Mouse (Mus musculus): Measurements from ENCODE around the gene Rnf130. TPM values are rescaled to one million over a fixed set of nuclear protein-coding genes. Genes with fewer than 3 reads are reported as not detected.

The Rnf130 gene
- polyA plus RNA-seq, 2 experiments, result 16.0 to 36.3 TPM

DNA sequence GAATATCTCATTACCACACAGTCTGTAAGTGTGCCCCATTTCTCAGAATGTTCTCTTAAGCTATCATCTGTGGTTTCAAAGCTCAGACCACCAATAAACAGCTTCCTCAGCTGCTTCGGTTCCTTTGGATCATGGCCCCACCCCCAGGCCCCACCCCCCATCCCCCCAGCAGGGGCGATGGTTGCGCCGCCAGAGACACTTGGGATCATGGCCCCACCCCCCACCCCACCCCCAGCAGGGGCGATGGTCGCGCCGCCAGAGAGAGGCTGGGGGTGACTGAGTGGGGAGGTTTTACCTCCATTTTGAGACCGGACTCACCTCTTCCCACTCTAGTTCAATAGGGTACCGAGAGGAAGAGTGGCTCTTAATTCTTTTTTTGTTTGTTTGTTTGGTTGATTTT, 102.6 kb downstream of the Rnf130 start:
- Histone ChIP-seq H3K4me3 (ENCODE audit: insufficient read depth in 1 of 2, low read depth in 2 of 2, low read length in 2 of 2) (peak overlapping the region in 1 of 2 experiments; percentile 37; a peak in 2 of 4 replicates), H3K4me2 (ENCODE audit: low read depth) (peak overlapping the region; percentile 71), H3K9ac (replicated peaks) (peak overlapping the region; percentile 54; the same call in 1 of the 2 replicates), H3K27ac (no peak overlapping the region), H3K27me3 (ENCODE audit: control insufficient read depth, insufficient read depth, low read length) (no peaks in the 10 kb centered on the region), H3K4me1 (replicated peaks; ENCODE audit: control insufficient read depth in 2 of 2, insufficient read depth in 2 of 2, low read length in 1 of 2) (peaks cover 5% of the 10 kb centered on the region in 2 experiments; a peak in 2 of 4 replicates), H3K36me3 (replicated peaks; ENCODE audit: control insufficient read depth, insufficient read depth, low read depth) (no peaks in the 10 kb centered on the region), H3K9me3 (ENCODE audit: control insufficient read depth, low read length) (no peaks in the 10 kb centered on the region)
- ATAC-seq (ENCODE audit: insufficient read depth) (no peak), DNase-seq (ENCODE audit: low read depth in 3 of 3, low spot score in 3 of 3) (no peak)
- TF ChIP-seq EP300 (IDR thresholded peaks at IDR 0.05; ENCODE audit: low read depth) (no peak), CTCF (IDR thresholded peaks at IDR 0.05; ENCODE audit: low read depth) (no peak)
- WGBS (ENCODE audit: insufficient replicate concordance), result 3% methylated on average over 10 of the region's 10 CpGs

DNA sequence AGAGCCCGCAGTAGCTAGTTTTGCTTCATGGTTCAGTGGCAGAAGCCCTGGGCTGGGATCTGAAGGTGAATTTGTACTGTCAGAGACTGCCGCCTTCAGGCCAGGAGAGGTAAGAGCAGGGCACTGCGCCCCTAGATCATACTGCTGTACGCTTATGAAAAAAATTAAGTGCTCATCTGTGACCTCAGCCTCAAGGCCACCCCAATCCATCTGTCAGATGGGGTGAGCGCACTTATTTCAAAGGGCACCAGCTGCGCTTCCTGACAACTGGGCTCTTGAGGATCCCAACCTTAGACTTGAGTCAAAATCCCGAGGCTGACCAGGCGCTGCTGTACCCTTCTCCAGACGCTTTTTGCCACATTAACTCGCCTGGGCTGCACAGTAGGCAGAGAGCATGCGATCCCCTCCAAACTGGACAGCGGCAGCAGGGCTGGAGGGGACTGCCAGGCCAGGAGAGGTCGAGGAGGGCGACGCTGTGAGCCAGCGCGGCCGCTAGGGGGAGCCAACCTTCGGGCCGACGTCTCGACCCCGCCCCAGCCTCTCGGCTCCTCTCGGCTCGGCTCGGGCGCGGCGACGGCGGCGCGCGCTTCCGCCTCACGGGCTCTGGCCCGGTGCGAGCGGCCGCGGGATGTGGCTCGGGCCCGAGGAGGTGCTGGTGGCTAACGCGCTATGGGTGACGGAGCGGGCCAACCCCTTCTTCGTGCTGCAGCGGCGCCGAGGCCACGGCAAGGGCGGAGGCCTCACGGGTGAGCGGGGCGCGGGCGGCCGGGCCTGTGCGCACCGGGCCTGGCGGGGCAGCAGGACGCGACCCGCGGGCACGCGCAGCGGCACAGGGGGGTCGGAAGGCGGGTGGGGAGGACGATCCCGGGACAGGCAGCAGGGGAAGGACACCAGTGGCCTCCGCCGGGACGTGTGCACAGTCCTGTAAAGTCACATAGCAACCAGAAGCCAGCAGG, 105.9 kb downstream of the Rnf130 start, which contains the start of gene Tbc1d9b:
Gene Tbc1d9b (plus strand): TSS at position 586 of the 956 bp plus-strand sequence.
- TF ChIP-seq EP300 (IDR thresholded peaks at IDR 0.05; ENCODE audit: low read depth) (no peak), CTCF (IDR thresholded peaks at IDR 0.05; ENCODE audit: low read depth) (peak; percentile 81)
- DNase-seq (ENCODE audit: low read depth in 3 of 3, low spot score in 3 of 3) (peak; percentile 71 to 76 (median 71)), ATAC-seq (ENCODE audit: insufficient read depth) (peak; percentile 93)
- Histone ChIP-seq H3K27me3 (ENCODE audit: control insufficient read depth, insufficient read depth, low read length) (no peaks in the 10 kb centered on the region), H3K4me2 (ENCODE audit: low read depth) (peak within 1 kb of the TSS; percentile 91), H3K9me3 (ENCODE audit: control insufficient read depth, low read length) (no peaks in the 10 kb centered on the region), H3K9ac (replicated peaks) (peak within 1 kb of the TSS; percentile 82), H3K27ac (peak within 1 kb of the TSS; percentile 53), H3K4me3 (ENCODE audit: insufficient read depth in 1 of 2, low read depth in 2 of 2, low read length in 2 of 2) (peak within 1 kb of the TSS; percentile 67 to 89), H3K4me1 (replicated peaks; ENCODE audit: control insufficient read depth in 2 of 2, insufficient read depth in 2 of 2, low read length in 1 of 2) (peaks cover 14 to 17% of the 10 kb centered on the region in 2 experiments), H3K36me3 (replicated peaks; ENCODE audit: control insufficient read depth, insufficient read depth, low read depth) (0 out of 2 replicates have a peak, but pooled peaks cover under 1% of the 10 kb centered on the region)
- WGBS (ENCODE audit: insufficient replicate concordance), result under 1% methylated on average over 64 of the region's 77 CpGs

DNA sequence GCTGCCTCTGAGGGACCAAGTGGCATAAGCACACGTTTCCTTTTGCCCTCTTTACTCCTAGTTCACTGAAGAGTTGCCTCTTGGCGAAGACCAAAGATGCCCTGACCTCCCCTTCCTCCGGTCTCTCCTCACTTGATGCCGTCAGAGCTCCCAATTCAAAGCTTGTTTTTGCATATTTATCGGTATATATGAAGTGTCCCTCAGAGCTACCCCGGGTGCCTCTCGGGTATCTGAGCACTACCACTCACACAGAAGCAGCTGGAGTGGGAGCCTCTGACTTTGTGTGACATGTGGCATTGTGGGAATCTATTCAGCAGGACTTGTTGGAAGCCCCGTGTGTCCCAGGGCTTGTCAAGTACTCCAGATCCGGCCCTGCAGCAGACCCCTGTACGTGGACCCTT, 106.7 kb downstream of the Rnf130 start:
- no peak for DNase-seq (ENCODE audit: low read depth in 3 of 3, low spot score in 3 of 3)
- no peak for ATAC-seq (ENCODE audit: insufficient read depth)
- peak overlapping the region; percentile 82 for H3K9ac ChIP-seq (replicated peaks)
- H3K9me3 ChIP-seq (ENCODE audit: control insufficient read depth, low read length), result no peaks in the 10 kb centered on the region
- TF ChIP-seq CTCF (IDR thresholded peaks at IDR 0.05; ENCODE audit: low read depth) (no peak), EP300 (IDR thresholded peaks at IDR 0.05; ENCODE audit: low read depth) (no peak)
- 6% methylated on average over 10 of the region's 10 CpGs for WGBS (ENCODE audit: insufficient replicate concordance)
- peak overlapping the region; percentile 38 for H3K27ac ChIP-seq
- H3K36me3 ChIP-seq (replicated peaks; ENCODE audit: control insufficient read depth, insufficient read depth, low read depth), result peaks cover 4% of the 10 kb centered on the region; the same call in 1 of the 2 replicates
- peaks cover 14 to 17% of the 10 kb centered on the region in 2 experiments for H3K4me1 ChIP-seq (replicated peaks; ENCODE audit: control insufficient read depth in 2 of 2, insufficient read depth in 2 of 2, low read length in 1 of 2)
- H3K4me2 ChIP-seq (ENCODE audit: low read depth), result peak overlapping the region; percentile 91
- no peaks in the 10 kb centered on the region for H3K27me3 ChIP-seq (ENCODE audit: control insufficient read depth, insufficient read depth, low read length)
- peak overlapping the region; percentile 67 to 89 for H3K4me3 ChIP-seq (ENCODE audit: insufficient read depth in 1 of 2, low read depth in 2 of 2, low read length in 2 of 2)

DNA sequence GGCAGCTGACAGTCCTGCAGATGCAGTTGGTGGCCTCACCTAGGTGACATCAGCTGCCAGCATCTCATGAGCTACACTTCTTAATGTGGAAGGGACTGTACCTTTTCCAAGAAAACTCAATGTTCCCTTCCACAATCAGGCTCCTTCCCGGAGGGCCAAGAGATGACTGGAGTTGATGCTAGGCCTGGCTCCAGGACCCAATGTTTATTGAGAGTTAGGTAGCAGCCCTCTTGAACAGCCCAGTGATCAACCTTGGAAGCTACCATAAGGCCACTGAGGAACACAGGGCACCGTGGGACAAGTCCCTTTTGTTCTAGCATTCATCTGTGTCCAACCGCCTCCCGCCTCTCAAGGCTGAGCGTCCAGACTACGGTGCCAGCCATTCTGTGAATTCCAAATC, 107.1 kb downstream of the Rnf130 start:
- ATAC-seq (ENCODE audit: insufficient read depth), result no peak
- DNase-seq (ENCODE audit: low read depth in 3 of 3, low spot score in 3 of 3), result no peak
- Histone ChIP-seq H3K27ac (no peak overlapping the region), H3K4me3 (ENCODE audit: insufficient read depth in 1 of 2, low read depth in 2 of 2, low read length in 2 of 2) (peak overlapping the region; percentile 67 to 89), H3K4me1 (replicated peaks; ENCODE audit: control insufficient read depth in 2 of 2, insufficient read depth in 2 of 2, low read length in 1 of 2) (peaks cover 14 to 15% of the 10 kb centered on the region in 2 experiments), H3K9ac (replicated peaks) (peak overlapping the region; percentile 82; the same call in 1 of the 2 replicates), H3K4me2 (ENCODE audit: low read depth) (peak overlapping the region; percentile 91), H3K36me3 (replicated peaks; ENCODE audit: control insufficient read depth, insufficient read depth, low read depth) (peaks cover 4% of the 10 kb centered on the region; the same call in 1 of the 2 replicates), H3K9me3 (ENCODE audit: control insufficient read depth, low read length) (no peaks in the 10 kb centered on the region), H3K27me3 (ENCODE audit: control insufficient read depth, insufficient read depth, low read length) (no peaks in the 10 kb centered on the region)
- no peak for TF ChIP-seq CTCF (IDR thresholded peaks at IDR 0.05; ENCODE audit: low read depth)
- TF ChIP-seq EP300 (IDR thresholded peaks at IDR 0.05; ENCODE audit: low read depth), result no peak
- WGBS (ENCODE audit: insufficient replicate concordance), result 71% methylated on average over 6 of the region's 6 CpGs

All from liver, embryonic 14.5 days (tissue).